Mouse (Mus musculus): Measurements from ENCODE around the gene Rtkn2.

DNA sequence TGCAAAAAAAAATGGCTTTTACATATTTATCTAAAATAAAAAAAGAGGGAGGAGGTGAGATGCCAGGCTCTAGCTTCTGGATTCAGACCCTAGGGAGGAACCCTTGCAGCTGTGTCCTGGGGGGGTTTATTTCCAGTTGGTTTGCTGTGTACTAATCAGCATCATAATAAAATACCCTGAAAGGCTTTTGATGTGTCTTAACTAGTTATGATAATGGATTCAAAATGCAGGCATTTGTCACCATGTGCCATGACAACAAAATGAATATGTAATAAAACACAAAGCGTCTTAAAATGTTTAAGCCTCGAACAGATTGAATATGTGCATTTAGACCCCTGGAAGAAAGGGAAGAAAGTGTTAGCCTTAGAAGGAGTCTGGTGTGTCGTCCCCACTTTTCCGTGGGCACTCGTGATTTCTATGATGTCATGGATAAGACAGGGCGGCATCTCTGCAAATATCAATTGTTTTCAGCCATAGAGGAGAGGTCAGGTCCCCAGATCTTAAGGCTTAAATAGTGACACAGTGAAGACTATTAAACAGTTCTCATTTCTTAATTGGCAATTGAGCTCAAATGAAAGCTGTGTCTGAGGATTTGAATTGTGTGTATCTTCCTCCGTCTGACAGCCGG, 59.7 kb downstream of the Rtkn2 start:
- TF ChIP-seq POLR2A (IDR thresholded peaks at IDR 0.05; ENCODE audit: control insufficient read depth, low read depth, low read length) (no peak), CTCF (IDR thresholded peaks at IDR 0.05; ENCODE audit: control insufficient read depth, insufficient read depth, insufficient replicate concordance, low read depth, low read length) (no peak)

Measured in testis, adult 2 months (tissue).